ENCODE assay signal across 10 mouse cellular contexts in the genomic region with DNA sequence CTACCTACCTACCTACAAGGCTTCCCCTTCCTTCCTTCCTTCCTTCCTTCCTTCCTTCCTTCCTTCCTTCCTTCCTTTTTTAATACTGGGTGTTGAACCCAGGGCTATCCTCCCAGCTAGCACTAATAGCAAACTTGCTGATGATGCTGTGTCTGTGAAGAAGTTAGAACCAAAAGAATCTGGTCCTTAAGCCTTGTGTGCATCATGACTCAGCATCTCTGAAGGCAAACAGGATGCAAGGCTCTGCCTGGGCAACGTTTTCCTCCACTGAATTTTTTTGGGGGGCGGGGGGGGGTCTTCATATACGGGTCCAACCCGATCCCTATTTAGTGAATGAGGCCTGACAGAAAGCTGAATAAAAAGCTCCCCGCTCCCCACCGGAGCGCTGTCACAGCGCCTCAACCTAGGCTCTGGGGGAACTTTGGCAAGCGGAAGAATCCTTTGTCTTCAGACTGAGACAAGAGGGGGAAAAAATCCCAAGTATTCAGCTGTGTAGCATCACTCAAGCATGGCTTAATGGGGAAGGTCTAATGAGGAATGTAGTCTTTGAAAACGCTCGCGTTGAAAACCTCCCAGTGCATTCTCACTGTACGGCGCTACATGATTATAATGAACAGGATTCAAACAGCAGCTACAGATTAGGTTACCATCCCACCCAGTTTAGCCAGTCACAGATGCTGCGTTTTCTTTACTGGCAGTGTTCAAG. TPM values are rescaled to one million over a fixed set of nuclear protein-coding genes. Genes with fewer than 3 reads are reported as not detected.
DNase-seq lines count a peak whose midpoint lies in the region; ATAC-seq lines count a peak whose summit lies in the region.
"Had no signal": no experiment of that assay in that cellular context is flagged by ENCODE, and none has a peak within 500 bp of the region (broad histone marks: within the 10 kb centered on the region; RNA-seq: fewer than 3 reads in every experiment).

No protein-coding gene starts in this region.

- no peaks in the 10 kb centered on the region for H3K27me3 ChIP-seq in kidney, embryonic 15.5 days
- no peaks in the 10 kb centered on the region for H3K27me3 ChIP-seq in embryonic facial prominence, embryonic 10.5 days (replicated peaks; ENCODE audit: low read depth, poor library complexity, severe bottlenecking)
- H3K27me3 ChIP-seq in intestine, embryonic 14.5 days (replicated peaks; ENCODE audit: control insufficient read depth, insufficient read depth, low read length), result no peaks in the 10 kb centered on the region
- no peaks in the 10 kb centered on the region for H3K27me3 ChIP-seq in neural tube, embryonic 14.5 days (ENCODE audit: control insufficient read depth, insufficient read depth, low read length)

- H3K4me2 ChIP-seq in kidney, embryonic 15.5 days, result peak overlapping the region; percentile 57
- H3K4me2 ChIP-seq in intestine, embryonic 14.5 days (ENCODE audit: low read length), result peak overlapping the region; percentile 42
- H3K4me2 ChIP-seq in neural tube, embryonic 14.5 days (ENCODE audit: low read depth, low read length), result peak overlapping the region; percentile 36

- no peak overlapping the region for H3K9ac ChIP-seq in kidney, embryonic 15.5 days
- no peak overlapping the region for H3K9ac ChIP-seq in intestine, embryonic 14.5 days (ENCODE audit: low read length)
- H3K9ac ChIP-seq in neural tube, embryonic 14.5 days (replicated peaks; ENCODE audit: low read depth, low read length), result peak overlapping the region; percentile 52

- H3K4me1 ChIP-seq in kidney, embryonic 15.5 days, result peaks cover 17% of the 10 kb centered on the region
- H3K4me1 ChIP-seq in embryonic facial prominence, embryonic 10.5 days, result peaks cover 24% of the 10 kb centered on the region
- peaks cover 9% of the 10 kb centered on the region; the same call in 1 of the 2 replicates for H3K4me1 ChIP-seq in intestine, embryonic 14.5 days (replicated peaks; ENCODE audit: control insufficient read depth, insufficient read depth, low read length)
- peaks cover 3% of the 10 kb centered on the region; the same call in 1 of the 2 replicates for H3K4me1 ChIP-seq in neural tube, embryonic 14.5 days (ENCODE audit: control insufficient read depth, insufficient read depth, low read length)

- DNase-seq in kidney, adult 8-10 months, result no peak
- DNase-seq in embryonic facial prominence, embryonic 10.5 days (ENCODE audit: low spot score), result peak; percentile 60
- peak; percentile 61 for DNase-seq in intestine, embryonic 14.5 days (ENCODE audit: low spot score)
- DNase-seq in thymus, postnatal 25 days, result no peak
- no peak for DNase-seq in ovary, postnatal 36 days (ENCODE audit: low spot score)
- no peak for DNase-seq in gastrocnemius, postnatal 14 days
- DNase-seq: thymus, postnatal 36 days had no signal

- H3K36me3 ChIP-seq in kidney, embryonic 15.5 days, result no peaks in the 10 kb centered on the region
- peaks cover 3% of the 10 kb centered on the region; the same call in 1 of the 2 replicates for H3K36me3 ChIP-seq in embryonic facial prominence, embryonic 10.5 days (replicated peaks)
- H3K36me3 ChIP-seq in intestine, embryonic 14.5 days (ENCODE audit: control insufficient read depth, insufficient read depth, low read length), result no peaks in the 10 kb centered on the region
- H3K36me3 ChIP-seq in neural tube, embryonic 14.5 days (ENCODE audit: control insufficient read depth, insufficient read depth, low read length), result no peaks in the 10 kb centered on the region

- H3K4me3 ChIP-seq in kidney, embryonic 15.5 days (replicated peaks), result peak overlapping the region; percentile 24
- H3K4me3 ChIP-seq in embryonic facial prominence, embryonic 10.5 days, result peak overlapping the region; percentile 49
- H3K4me3 ChIP-seq in intestine, embryonic 14.5 days (ENCODE audit: low read depth, low read length), result 0 out of 2 replicates have a peak overlapping the region, but pooled peaks have one; percentile 4
- peak overlapping the region; percentile 26 for H3K4me3 ChIP-seq in neural tube, embryonic 14.5 days (ENCODE audit: low read depth, low read length)

- ATAC-seq in kidney, embryonic 15.5 days (replicated peaks; ENCODE audit: low FRiP score), result peak; percentile 56
- ATAC-seq in intestine, embryonic 14.5 days (replicated peaks; ENCODE audit: low FRiP score, low TSS enrichment, low read depth), result no peak
- ATAC-seq in neural tube, embryonic 14.5 days (ENCODE audit: low read depth), result peak; percentile 67

- 3% methylated on average over 15 of the region's 15 CpGs for WGBS in kidney, embryonic 15.5 days
- WGBS in embryonic facial prominence, embryonic 10.5 days, result 2% methylated on average over 15 of the region's 15 CpGs
- 6% methylated on average over 15 of the region's 15 CpGs for WGBS in intestine, embryonic 14.5 days
- 1% methylated on average over 15 of the region's 15 CpGs for WGBS in neural tube, embryonic 14.5 days

- H3K9me3 ChIP-seq in kidney, embryonic 15.5 days (replicated peaks), result no peaks in the 10 kb centered on the region
- H3K9me3 ChIP-seq in embryonic facial prominence, embryonic 10.5 days, result no peaks in the 10 kb centered on the region
- H3K9me3 ChIP-seq in intestine, embryonic 14.5 days (ENCODE audit: control insufficient read depth, low read length), result no peaks in the 10 kb centered on the region
- no peaks in the 10 kb centered on the region for H3K9me3 ChIP-seq in neural tube, embryonic 14.5 days (ENCODE audit: control insufficient read depth, low read length)

- intact Hi-C loops in gastrocnemius, postnatal 14 days (cut with DNase I; ENCODE audit: low total_unique reads), result no loop called here

- H3K27ac ChIP-seq in kidney, embryonic 15.5 days, result 0 out of 2 replicates have a peak overlapping the region, but pooled peaks have one; percentile 2
- peak overlapping the region; percentile 81 for H3K27ac ChIP-seq in embryonic facial prominence, embryonic 10.5 days (replicated peaks)
- no peak overlapping the region for H3K27ac ChIP-seq in intestine, embryonic 14.5 days (ENCODE audit: low read depth)
- peak overlapping the region; percentile 36 for H3K27ac ChIP-seq in neural tube, embryonic 14.5 days (ENCODE audit: low read depth, low read length)

RNA-seq across cellular contexts. Expression of a gene that starts 15.0 kb away (rescaled TPM):
- polyA plus RNA-seq in kidney, embryonic 15.5 days (2015; fragmentation: Nextera tagmentation; extraction: Ambion mirVana), result 7.9 and 8.1 TPM in 2 replicates
- 4.5 and 4.8 TPM in 2 replicates for polyA plus RNA-seq in embryonic facial prominence, embryonic 10.5 days (2016; fragmentation: Nextera tagmentation; extraction: Ambion mirVana)
- polyA plus RNA-seq in intestine, embryonic 14.5 days (2014; fragmentation: Nextera tagmentation; extraction: Ambion mirVana), result 12.1 and 12.9 TPM in 2 replicates
- polyA plus RNA-seq in neural tube, embryonic 14.5 days (2014; fragmentation: Nextera tagmentation; extraction: Ambion mirVana), result 2.9 and 3.3 TPM in 2 replicates
- total RNA-seq in gastrocnemius, postnatal 14 days (2021), result 1 to 10 TPM; 1.2 to 1.7 TPM
- total RNA-seq: MEL had no signal

RNA-seq across cellular contexts. Expression of a gene that starts 23.2 kb away (rescaled TPM):
- polyA plus RNA-seq in kidney, embryonic 15.5 days (2015; fragmentation: Nextera tagmentation; extraction: Ambion mirVana), result 0.94 and 0.97 TPM in 2 replicates
- 0.54 and 0.92 TPM in 2 replicates for polyA plus RNA-seq in embryonic facial prominence, embryonic 10.5 days (2016; fragmentation: Nextera tagmentation; extraction: Ambion mirVana)
- 1.3 and 1.8 TPM in 2 replicates for polyA plus RNA-seq in intestine, embryonic 14.5 days (2014; fragmentation: Nextera tagmentation; extraction: Ambion mirVana)
- 0.70 and 0.80 TPM in 2 replicates for polyA plus RNA-seq in neural tube, embryonic 14.5 days (2014; fragmentation: Nextera tagmentation; extraction: Ambion mirVana)
- total RNA-seq in gastrocnemius, postnatal 14 days (2021), result under 1 TPM; 0.08 to 0.18 TPM
- total RNA-seq: MEL had no signal

Comparison
In these comparisons a context has a peak if more than half of its experiments do, and no peak if none do; other contexts are left out.
1. DNase-seq: peak in embryonic facial prominence, embryonic 10.5 days (single experiment) and intestine, embryonic 14.5 days (single experiment); none in kidney, adult 8-10 months (0 of 2), thymus, postnatal 25 days (single experiment), ovary, postnatal 36 days (single experiment) and gastrocnemius, postnatal 14 days (single experiment).
2. Peak in every context shown above with its lines, with median percentiles within 50 percentile points of each other: H3K4me2 ChIP-seq and H3K4me3 ChIP-seq.